Mouse (Mus musculus) lung, postnatal 0 days (tissue): ENCODE measurements around the gene Pigs.

ENCODE experiments used
- CTCF ChIP-seq: IDR thresholded peaks from 2 replicates; pipeline ENCODE4 v1.5.1; 2016; ENCODE audit warnings: antibody characterized with exemption, mild to moderate bottlenecking
- EP300 ChIP-seq: IDR thresholded peaks from 2 replicates; pipeline ENCODE4 v1.6.1; 2016; ENCODE audit warnings: antibody characterized with exemption, mild to moderate bottlenecking, control low read depth

DNA sequence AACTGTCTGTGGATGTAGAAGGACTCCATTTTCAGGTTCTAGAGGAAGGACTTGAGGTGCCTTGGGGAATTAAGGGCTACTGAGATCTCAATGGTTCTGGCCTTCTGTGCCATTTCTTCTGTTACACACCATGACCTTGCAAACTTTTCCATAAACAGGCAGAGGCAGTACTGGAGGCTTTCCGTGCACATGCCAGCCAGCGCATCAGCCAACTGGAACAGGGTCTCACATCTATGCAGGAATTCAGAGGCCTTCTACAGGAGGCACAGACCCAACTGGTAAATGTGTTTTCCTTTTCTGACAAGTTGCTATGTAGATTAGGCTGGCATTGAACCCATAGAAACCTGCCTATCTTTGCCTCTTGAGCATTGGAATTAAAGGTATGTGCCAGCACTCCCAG is 14.6 kb upstream of the Pigs start:
- no peak for TF ChIP-seq EP300
- no peak for TF ChIP-seq CTCF
